Mouse (Mus musculus) cerebellum, postnatal 14 days (tissue): ENCODE data around the gene Tdrd9.

Experiments used
- DNase-seq, 2 experiments: peaks; one replicate each; pipeline ENCODE4 v3.0.0; 2021; ENCODE audit warnings: mixed read lengths in 2 of 2

Gene Tdrd9

DNA sequence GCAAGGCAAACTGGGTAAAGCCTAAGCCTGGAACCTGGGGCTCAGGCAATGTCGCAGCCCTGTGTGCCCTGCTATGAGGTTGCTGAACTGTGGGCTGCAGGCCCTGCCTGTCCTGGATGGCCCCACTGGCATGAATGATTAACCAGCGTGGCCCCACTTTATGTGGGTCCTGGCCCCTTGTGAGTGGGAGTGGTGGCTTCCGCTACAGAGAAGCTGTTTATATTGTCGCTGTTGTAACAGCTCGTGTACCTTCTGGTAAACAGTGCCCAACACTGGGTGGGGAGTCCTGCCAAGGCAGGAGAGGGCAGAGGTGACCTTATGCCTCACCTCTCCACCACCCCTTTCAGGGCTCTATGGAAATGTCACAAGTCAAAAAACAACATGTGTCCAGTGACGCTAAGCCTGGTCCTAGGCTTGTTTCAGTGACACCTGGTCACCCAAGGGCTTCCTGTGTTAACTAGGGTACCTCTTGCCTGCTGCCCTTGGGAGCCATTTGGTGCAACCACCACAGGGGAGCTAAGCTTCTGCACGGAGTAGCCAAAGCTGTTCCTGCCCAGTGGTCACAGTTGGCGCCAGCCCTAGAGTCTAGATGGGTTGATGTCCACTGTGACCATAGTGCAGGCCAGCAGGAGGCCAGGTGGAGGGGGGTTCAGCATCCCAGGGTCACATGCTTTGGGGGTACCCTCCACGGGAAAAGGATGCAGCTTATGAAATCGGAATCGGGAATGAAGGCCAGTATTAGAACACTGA lies 137.5 kb downstream of the Tdrd9 start:
- no peak for DNase-seq

DNA sequence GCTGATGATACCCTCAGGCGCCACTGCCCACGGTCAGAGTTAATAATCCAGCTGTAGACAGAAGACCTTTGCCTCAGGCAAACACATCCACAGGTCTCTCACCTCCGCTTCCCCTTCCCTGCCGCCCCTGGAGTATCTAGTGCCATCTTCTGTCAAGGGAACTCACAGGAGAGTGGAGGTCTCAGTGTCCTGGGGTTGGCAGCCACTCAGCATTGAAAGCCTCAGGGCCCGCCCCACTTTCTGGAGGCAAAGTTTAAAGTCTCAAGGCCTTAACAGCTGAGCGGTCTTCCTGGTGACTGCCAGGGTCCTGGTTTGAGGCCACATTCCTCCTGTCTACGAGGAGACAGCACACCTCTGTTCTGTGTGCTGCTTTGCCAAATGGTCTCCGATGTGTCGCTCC lies 138.3 kb downstream of the Tdrd9 start:
- DNase-seq, result no peak

- DNase-seq, result no peak
Measured at GRCm38 (mm10) chr12:112111323-112111722, 140.0 kb downstream of the Tdrd9 start.

DNA sequence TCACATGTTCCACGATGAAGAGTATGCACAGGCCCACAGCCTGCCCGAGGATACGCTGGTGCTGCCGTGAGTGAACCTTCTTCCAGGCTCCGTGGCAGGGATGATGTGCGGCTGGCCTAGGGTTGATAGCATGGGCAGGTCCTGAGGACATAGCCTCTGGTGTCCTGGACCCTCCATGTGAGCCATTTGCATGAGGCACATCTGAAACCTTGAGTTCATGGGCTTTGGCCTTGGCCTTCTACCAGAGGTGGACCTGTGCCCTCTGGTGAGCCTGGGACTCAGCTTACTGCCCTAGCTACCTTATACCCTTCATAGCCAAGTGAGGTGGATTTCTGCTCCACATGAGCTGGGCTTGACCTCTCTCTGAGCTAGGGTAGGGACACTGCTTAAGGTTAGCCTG lies 140.9 kb downstream of the Tdrd9 start:
- no peak for DNase-seq

GRCm38 (mm10) chr12:112112686-112113396 lies 141.5 kb downstream of the Tdrd9 start:
- no peak for DNase-seq

GRCm38 (mm10) chr12:112113710-112114109 lies 142.4 kb downstream of the Tdrd9 start:
- peak; percentile 91 to 94 for DNase-seq

- DNase-seq, result no peak
Measured at GRCm38 (mm10) chr12:112117006-112117405, 145.6 kb downstream of the Tdrd9 start.

- no peak for DNase-seq
Measured at GRCm38 (mm10) chr12:112117649-112118048, 146.3 kb downstream of the Tdrd9 start.
